Mouse (Mus musculus): Measurements from ENCODE around the gene Bcl11a. TPM values are rescaled to one million over a fixed set of nuclear protein-coding genes. Genes with fewer than 3 reads are reported as not detected.
A peak's percentile ranks its signal among the peaks of the same experiment; 100 is the strongest.

Bcl11a gene
- polyA plus RNA-seq, 1 experiment from 2014 or later, result 43.0 TPM

GRCm38 (mm10) chr11:24142316-24142715 is 64.5 kb downstream of the Bcl11a start:
- Histone ChIP-seq H3K36me3 (0 out of 2 replicates have a peak, but pooled peaks cover 6% of the 10 kb centered on the region), H3K27ac (replicated peaks) (no peak overlapping the region), H3K4me1 (peaks cover 51% of the 10 kb centered on the region), H3K9me3 (replicated peaks) (no peaks in the 10 kb centered on the region; the same call in 1 of the 2 replicates), H3K27me3 (no peaks in the 10 kb centered on the region), H3K4me2 (replicated peaks) (no peak overlapping the region), H3K9ac (no peak overlapping the region), H3K4me3 (replicated peaks) (no peak overlapping the region)
- WGBS, result 39% methylated on average over 9 of the region's 9 CpGs
- ATAC-seq (ENCODE audit: insufficient number of reproducible peaks, low FRiP score, low TSS enrichment, low read depth), result no peak

DNA sequence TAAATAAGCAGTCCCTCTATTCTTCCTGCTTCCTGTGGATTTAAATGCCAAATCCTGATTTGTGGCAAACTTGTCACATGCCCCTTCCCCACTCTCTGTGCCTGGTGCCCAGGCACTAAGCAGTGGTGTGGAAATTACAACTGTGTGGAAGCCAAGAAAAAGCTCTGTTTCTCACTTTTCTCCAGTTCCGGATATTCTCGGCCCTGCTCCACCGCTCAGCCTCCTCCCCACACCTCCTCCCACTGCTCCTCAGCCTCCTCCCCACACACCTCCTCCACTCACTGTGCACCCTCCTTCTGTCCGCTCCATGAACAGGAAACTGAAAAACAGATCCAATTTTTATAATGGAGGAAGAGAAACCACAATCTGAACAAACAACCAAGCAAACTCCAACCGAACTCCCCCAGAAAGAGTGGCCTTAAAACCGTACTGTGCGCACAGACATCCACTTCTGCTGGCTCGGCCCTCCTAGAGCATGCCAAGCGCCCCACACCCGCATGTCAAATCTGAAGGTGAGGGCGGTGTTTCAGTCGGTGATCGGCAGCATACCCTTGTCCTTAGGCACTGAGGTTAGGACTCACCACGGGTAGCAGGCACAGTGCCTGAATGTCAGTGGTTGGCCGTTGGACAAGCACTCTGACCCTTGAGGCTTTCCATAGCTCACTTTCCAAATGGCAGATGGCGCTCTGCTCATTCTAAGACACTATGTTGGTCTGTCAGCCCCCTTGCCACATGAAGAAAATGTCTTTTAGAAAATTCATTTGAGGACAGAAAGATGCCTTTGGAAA is 66.5 kb downstream of the Bcl11a start:
- Histone ChIP-seq H3K27ac (replicated peaks) (0 out of 2 replicates have a peak overlapping the region, but pooled peaks have one; percentile 23), H3K9ac (no peak overlapping the region), H3K4me1 (peaks cover 57% of the 10 kb centered on the region), H3K9me3 (replicated peaks) (no peaks in the 10 kb centered on the region; the same call in 1 of the 2 replicates), H3K4me2 (replicated peaks) (peak overlapping the region; percentile 16; the same call in 1 of the 2 replicates), H3K4me3 (replicated peaks) (no peak overlapping the region), H3K27me3 (no peaks in the 10 kb centered on the region), H3K36me3 (0 out of 2 replicates have a peak, but pooled peaks cover 4% of the 10 kb centered on the region)
- WGBS, result 57% methylated on average over 16 of the region's 16 CpGs
- ATAC-seq (ENCODE audit: insufficient number of reproducible peaks, low FRiP score, low TSS enrichment, low read depth), result 0 out of 2 replicates have a peak, but pooled peaks have one; percentile 66

DNA sequence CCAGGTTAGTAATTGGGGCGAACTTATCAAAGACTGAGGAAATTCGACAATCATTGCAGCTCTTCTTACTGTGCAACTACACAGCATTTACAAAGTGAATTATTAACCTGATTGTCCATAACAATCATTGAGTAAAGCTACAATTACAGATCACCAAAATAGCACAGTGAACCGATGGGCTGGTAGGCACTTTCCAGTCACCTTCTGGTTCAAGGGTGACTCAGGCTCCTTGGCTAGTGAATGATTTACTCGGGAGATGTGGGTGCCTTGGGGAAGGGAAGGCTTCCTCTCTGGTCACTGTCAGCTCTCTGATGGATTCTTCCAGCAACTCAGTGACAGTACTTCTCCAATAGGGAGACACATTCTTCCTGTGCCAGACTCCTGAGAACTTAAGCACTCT is 68.2 kb downstream of the Bcl11a start:
- 82% methylated on average over 4 of the region's 4 CpGs for WGBS
- Histone ChIP-seq H3K9ac (no peak overlapping the region), H3K27me3 (no peaks in the 10 kb centered on the region), H3K4me3 (replicated peaks) (no peak overlapping the region), H3K4me1 (peaks cover 54% of the 10 kb centered on the region), H3K27ac (replicated peaks) (no peak overlapping the region), H3K36me3 (no peaks in the 10 kb centered on the region), H3K9me3 (replicated peaks) (no peaks in the 10 kb centered on the region), H3K4me2 (replicated peaks) (no peak overlapping the region)
- no peak for ATAC-seq (ENCODE audit: insufficient number of reproducible peaks, low FRiP score, low TSS enrichment, low read depth)

- Histone ChIP-seq H3K27ac (replicated peaks) (no peak overlapping the region), H3K4me1 (peaks cover 52% of the 10 kb centered on the region), H3K36me3 (no peaks in the 10 kb centered on the region), H3K4me3 (replicated peaks) (no peak overlapping the region), H3K27me3 (no peaks in the 10 kb centered on the region), H3K4me2 (replicated peaks) (no peak overlapping the region), H3K9me3 (replicated peaks) (no peaks in the 10 kb centered on the region), H3K9ac (no peak overlapping the region)
- WGBS, result 66% methylated on average over 1 of the region's 1 CpGs
- ATAC-seq (ENCODE audit: insufficient number of reproducible peaks, low FRiP score, low TSS enrichment, low read depth), result no peak
Measured at GRCm38 (mm10) chr11:24146437-24146836, 68.6 kb downstream of the Bcl11a start.

GRCm38 (mm10) chr11:24147698-24148097 is 69.8 kb downstream of the Bcl11a start:
- H3K36me3 ChIP-seq, result no peaks in the 10 kb centered on the region
- ATAC-seq (ENCODE audit: insufficient number of reproducible peaks, low FRiP score, low TSS enrichment, low read depth), result no peak
- WGBS, result 57% methylated on average over 6 of the region's 6 CpGs

GRCm38 (mm10) chr11:24148545-24148944 is 70.7 kb downstream of the Bcl11a start:
- Histone ChIP-seq H3K36me3 (no peaks in the 10 kb centered on the region), H3K9me3 (replicated peaks) (no peaks in the 10 kb centered on the region), H3K9ac (no peak overlapping the region), H3K27ac (replicated peaks) (no peak overlapping the region), H3K27me3 (no peaks in the 10 kb centered on the region), H3K4me2 (replicated peaks) (no peak overlapping the region), H3K4me3 (replicated peaks) (no peak overlapping the region), H3K4me1 (peaks cover 40% of the 10 kb centered on the region; the same call in 1 of the 2 replicates)
- 84% methylated on average over 3 of the region's 3 CpGs for WGBS
- no peak for ATAC-seq (ENCODE audit: insufficient number of reproducible peaks, low FRiP score, low TSS enrichment, low read depth)

More at GRCm38 (mm10) chr11:24147698-24148097, 69.8 kb downstream of the Bcl11a start:
- Histone ChIP-seq H3K9ac (no peak overlapping the region), H3K27ac (replicated peaks) (no peak overlapping the region), H3K4me2 (replicated peaks) (no peak overlapping the region), H3K9me3 (replicated peaks) (no peaks in the 10 kb centered on the region), H3K27me3 (no peaks in the 10 kb centered on the region), H3K4me1 (peaks cover 39% of the 10 kb centered on the region; the same call in 1 of the 2 replicates), H3K4me3 (replicated peaks) (no peak overlapping the region)

GRCm38 (mm10) chr11:24149462-24150220 is 71.8 kb downstream of the Bcl11a start:
- WGBS, result 61% methylated on average over 9 of the region's 9 CpGs
- no peak overlapping the region for H3K9ac ChIP-seq
- no peak for ATAC-seq (ENCODE audit: insufficient number of reproducible peaks, low FRiP score, low TSS enrichment, low read depth)
- H3K4me1 ChIP-seq, result peaks cover 43% of the 10 kb centered on the region; the same call in 1 of the 2 replicates
- no peaks in the 10 kb centered on the region for H3K9me3 ChIP-seq (replicated peaks)
- no peak overlapping the region for H3K4me3 ChIP-seq (replicated peaks)
- H3K27ac ChIP-seq (replicated peaks), result no peak overlapping the region
- H3K27me3 ChIP-seq, result no peaks in the 10 kb centered on the region
- no peak overlapping the region for H3K4me2 ChIP-seq (replicated peaks)
- H3K36me3 ChIP-seq, result no peaks in the 10 kb centered on the region

- H3K4me2 ChIP-seq (replicated peaks), result no peak overlapping the region
- no peak overlapping the region for H3K4me3 ChIP-seq (replicated peaks)
- H3K27ac ChIP-seq (replicated peaks), result no peak overlapping the region
- H3K9ac ChIP-seq, result no peak overlapping the region
- H3K27me3 ChIP-seq, result no peaks in the 10 kb centered on the region
- 92% methylated on average over 7 of the region's 7 CpGs for WGBS
- H3K4me1 ChIP-seq, result peaks cover 25% of the 10 kb centered on the region; the same call in 1 of the 2 replicates
- ATAC-seq (ENCODE audit: insufficient number of reproducible peaks, low FRiP score, low TSS enrichment, low read depth), result no peak
- H3K36me3 ChIP-seq, result no peaks in the 10 kb centered on the region
- H3K9me3 ChIP-seq (replicated peaks), result no peaks in the 10 kb centered on the region
Measured at GRCm38 (mm10) chr11:24152076-24152784, 74.4 kb downstream of the Bcl11a start.

DNA sequence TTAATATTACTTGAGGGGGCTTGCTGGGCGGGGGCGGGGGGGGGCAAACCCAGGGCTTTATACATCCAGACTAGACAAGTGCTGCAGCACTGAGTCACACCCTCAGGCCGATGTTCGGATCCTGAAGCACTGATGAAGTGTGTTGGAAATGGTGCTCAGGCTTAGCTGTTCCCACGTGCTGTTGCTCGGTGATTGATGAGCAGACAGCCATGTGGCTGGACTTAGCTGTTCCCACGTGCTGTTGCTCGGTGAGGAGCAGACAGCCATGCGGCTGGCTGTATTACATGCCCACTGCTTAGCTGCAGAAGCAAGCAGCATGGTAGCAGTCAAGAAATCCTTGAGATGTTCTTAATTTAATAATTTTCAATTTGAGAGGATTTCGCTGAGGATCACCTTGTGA is 75.2 kb downstream of the Bcl11a start:
- Histone ChIP-seq H3K27ac (replicated peaks) (no peak overlapping the region), H3K4me3 (replicated peaks) (no peak overlapping the region), H3K9ac (no peak overlapping the region), H3K36me3 (no peaks in the 10 kb centered on the region), H3K9me3 (replicated peaks) (no peaks in the 10 kb centered on the region), H3K27me3 (no peaks in the 10 kb centered on the region), H3K4me2 (replicated peaks) (no peak overlapping the region), H3K4me1 (peaks cover 27% of the 10 kb centered on the region; the same call in 1 of the 2 replicates)
- ATAC-seq (ENCODE audit: insufficient number of reproducible peaks, low FRiP score, low TSS enrichment, low read depth), result no peak
- 57% methylated on average over 10 of the region's 10 CpGs for whole genome bisulfite sequencing

DNA sequence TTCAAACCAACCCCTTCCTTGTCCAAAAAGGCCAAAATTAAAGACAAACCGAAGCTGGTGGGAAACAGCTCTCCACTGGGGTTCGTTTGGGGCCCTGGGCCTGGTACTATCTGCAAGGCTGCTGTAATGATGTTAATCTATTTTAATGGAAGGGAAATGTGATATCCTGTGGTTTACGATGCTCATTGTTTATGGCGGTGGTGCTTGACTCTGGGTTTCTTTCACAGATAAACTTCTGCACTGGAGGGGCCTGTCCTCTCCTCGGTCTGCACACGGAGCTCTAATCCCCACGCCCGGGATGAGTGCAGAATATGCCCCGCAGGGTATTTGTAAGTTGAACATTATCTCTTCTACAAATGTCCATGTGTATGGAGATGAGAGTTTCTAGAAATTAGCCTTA is 80.2 kb downstream of the Bcl11a start:
- ATAC-seq (ENCODE audit: insufficient number of reproducible peaks, low FRiP score, low TSS enrichment, low read depth), result no peak
- WGBS, result 51% methylated on average over 9 of the region's 9 CpGs
- Histone ChIP-seq H3K4me2 (replicated peaks) (no peak overlapping the region), H3K36me3 (no peaks in the 10 kb centered on the region), H3K9ac (no peak overlapping the region), H3K4me1 (peaks cover 46% of the 10 kb centered on the region), H3K4me3 (replicated peaks) (no peak overlapping the region), H3K27ac (replicated peaks) (no peak overlapping the region), H3K27me3 (no peaks in the 10 kb centered on the region), H3K9me3 (replicated peaks) (no peaks in the 10 kb centered on the region)

- no peaks in the 10 kb centered on the region for H3K27me3 ChIP-seq
- peaks cover 16% of the 10 kb centered on the region for H3K36me3 ChIP-seq
- H3K4me2 ChIP-seq (replicated peaks), result no peak overlapping the region
- ATAC-seq (ENCODE audit: insufficient number of reproducible peaks, low FRiP score, low TSS enrichment, low read depth), result no peak
- WGBS, result 71% methylated on average over 2 of the region's 2 CpGs
- no peak overlapping the region for H3K4me3 ChIP-seq (replicated peaks)
- no peaks in the 10 kb centered on the region for H3K9me3 ChIP-seq (replicated peaks)
- H3K4me1 ChIP-seq, result peaks cover 34% of the 10 kb centered on the region
- no peak overlapping the region for H3K27ac ChIP-seq (replicated peaks)
- no peak overlapping the region for H3K9ac ChIP-seq
Measured at GRCm38 (mm10) chr11:24159656-24160055, 81.8 kb downstream of the Bcl11a start.
